In the genomic region with DNA sequence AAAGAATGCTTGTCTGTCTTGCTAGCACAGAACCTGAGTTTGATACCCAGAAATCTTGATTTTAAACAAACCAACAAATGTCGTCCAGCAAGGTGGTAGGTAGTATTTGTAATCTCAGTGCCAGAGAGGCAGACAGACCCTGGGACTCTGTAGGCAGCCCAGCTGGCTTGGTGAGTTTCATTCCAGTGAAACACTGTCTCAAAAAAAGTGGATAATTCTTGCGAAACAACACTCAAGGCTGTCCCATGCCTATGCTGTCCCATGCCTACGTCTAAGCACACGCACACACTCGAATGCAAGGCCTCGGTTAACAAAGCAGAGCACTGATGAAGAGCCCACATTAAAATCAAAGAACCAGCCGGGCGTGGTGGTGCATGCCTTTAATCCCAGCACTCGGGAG, we compare ENCODE assay signal across 25 mouse cellular contexts. TPM values are rescaled to one million over a fixed set of nuclear protein-coding genes. Genes with fewer than 3 reads are reported as not detected.
DNase-seq lines count a peak whose midpoint lies in the region; ATAC-seq and TF ChIP-seq lines count a peak whose summit lies in the region.
"Had no signal": no experiment of that assay in that cellular context is flagged by ENCODE, and none has a peak within 500 bp of the region (broad histone marks: within the 10 kb centered on the region; RNA-seq: fewer than 3 reads in every experiment).

No protein-coding gene starts in this region.

- H3K36me3 ChIP-seq in liver, adult 2 months (ENCODE audit: control insufficient read depth, insufficient read depth, low read length) = peaks cover 4% of the 10 kb centered on the region; the same call in 1 of the 2 replicates
- peaks cover 12% of the 10 kb centered on the region; the same call in 1 of the 2 replicates for H3K36me3 ChIP-seq in liver, postnatal 0 days (replicated peaks; ENCODE audit: insufficient read depth, low read length)

- TF ChIP-seq CTCF in liver, adult 2 months (IDR thresholded peaks at IDR 0.05; ENCODE audit: low read depth, low read length) = no peak
- TF ChIP-seq CTCF in liver, postnatal 0 days (IDR thresholded peaks at IDR 0.05; ENCODE audit: low read depth) = no peak

- TF ChIP-seq EP300 in liver, postnatal 0 days (IDR thresholded peaks at IDR 0.05; ENCODE audit: low read depth) = no peak

- no peaks in the 10 kb centered on the region for H3K9me3 ChIP-seq in liver, postnatal 0 days (ENCODE audit: low read length)
- H3K9me3 ChIP-seq: embryonic facial prominence, embryonic 10.5 days; embryonic facial prominence, embryonic 12.5 days; forebrain, embryonic 13.5 days; forebrain, embryonic 15.5 days; G1E had no signal

- no peak for TF ChIP-seq POLR2A in liver, adult 2 months (IDR thresholded peaks at IDR 0.05; ENCODE audit: extremely low read depth, insufficient read depth, low read length)

- ATAC-seq in liver, postnatal 0 days = no peak
- ATAC-seq: activated CD4-positive, CD25-positive, alpha-beta regulatory T cell, adult 4 months; CD4-positive, CD25-positive, alpha-beta regulatory T cell, adult 4 months; forebrain, embryonic 13.5 days; forebrain, embryonic 15.5 days; Patski had no signal

- H3K4me1 ChIP-seq in liver, adult 2 months (ENCODE audit: control insufficient read depth, insufficient read depth, low read length) = peaks cover 14% of the 10 kb centered on the region
- 0 out of 2 replicates have a peak, but pooled peaks cover 2% of the 10 kb centered on the region for H3K4me1 ChIP-seq in liver, postnatal 0 days (ENCODE audit: insufficient read depth)
- H3K4me1 ChIP-seq: embryonic facial prominence, embryonic 10.5 days; embryonic facial prominence, embryonic 12.5 days; forebrain, embryonic 13.5 days; forebrain, embryonic 15.5 days had no signal

- 64% methylated on average over 9 of the region's 9 CpGs for WGBS in liver, adult 2 months
- WGBS in liver, postnatal 0 days (ENCODE audit: insufficient replicate concordance) = 82% methylated on average over 9 of the region's 9 CpGs

- peaks cover 28% of the 10 kb centered on the region; the same call in 1 of the 2 replicates for H3K79me2 ChIP-seq in liver, adult 2 months (ENCODE audit: control insufficient read depth, insufficient read depth, low read length)

- H3K9ac ChIP-seq in liver, adult 2 months (ENCODE audit: low read depth, low read length) = no peak overlapping the region
- H3K9ac ChIP-seq in liver, postnatal 0 days (replicated peaks) = no peak overlapping the region
- H3K9ac ChIP-seq: embryonic facial prominence, embryonic 12.5 days; forebrain, embryonic 13.5 days; forebrain, embryonic 15.5 days had no signal

- no peak overlapping the region for H3K4me2 ChIP-seq in liver, postnatal 0 days (ENCODE audit: low read depth, low read length)
- H3K4me2 ChIP-seq: embryonic facial prominence, embryonic 12.5 days; forebrain, embryonic 13.5 days; forebrain, embryonic 15.5 days had no signal

- no peaks in the 10 kb centered on the region for H3K27me3 ChIP-seq in liver, adult 2 months (ENCODE audit: control insufficient read depth, insufficient read depth, low read length)
- no peaks in the 10 kb centered on the region for H3K27me3 ChIP-seq in liver, postnatal 0 days (ENCODE audit: insufficient read depth, low read length)
- H3K27me3 ChIP-seq: CH12.LX; embryonic facial prominence, embryonic 12.5 days; forebrain, embryonic 13.5 days; forebrain, embryonic 15.5 days; Patski had no signal

- H3K4me3 ChIP-seq in liver, adult 2 months (ENCODE audit: insufficient read depth, low read depth, low read length) = no peak overlapping the region
- no peak overlapping the region for H3K4me3 ChIP-seq in liver, postnatal 0 days (ENCODE audit: low read depth, low read length)
- H3K4me3 ChIP-seq: embryonic facial prominence, embryonic 10.5 days; embryonic facial prominence, embryonic 12.5 days; forebrain, embryonic 13.5 days; forebrain, embryonic 15.5 days had no signal

- no peak overlapping the region for H3K27ac ChIP-seq in liver, adult 2 months (replicated peaks; ENCODE audit: insufficient read depth, low read depth, low read length)
- no peak overlapping the region for H3K27ac ChIP-seq in liver, postnatal 0 days (ENCODE audit: low read depth)
- H3K27ac ChIP-seq: embryonic facial prominence, embryonic 10.5 days; embryonic facial prominence, embryonic 12.5 days; forebrain, embryonic 13.5 days; forebrain, embryonic 15.5 days had no signal

- DNase-seq in adrenal gland, adult 2 months = peak; percentile 26
- no peak for DNase-seq in adrenal gland, adult 18-20 months (ENCODE audit: low spot score in 2 of 2)
- peak; percentile 65 for DNase-seq in liver, adult 2 months (ENCODE audit: extremely low read depth, low read depth, low spot score)
- DNase-seq in liver, postnatal 0 days = no peak
- peak; percentile 0 for DNase-seq in lung, postnatal 25 days (ENCODE audit: low spot score)
- no peak for DNase-seq in lung, postnatal 4 days
- peak; percentile 17 for DNase-seq in gonadal fat pad, adult 2 months (ENCODE audit: low read depth)
- DNase-seq: adrenal gland, adult 8-10 months; adrenal gland, postnatal 14 days; adrenal gland, postnatal 36 days; B cell, adult 2 months; cerebellum, adult 11-12 months; cerebellum, adult 2 months; cerebellum, adult 9-10 months; cerebellum, postnatal 10 days; cerebellum, postnatal 25 days had no signal

RNA-seq across cellular contexts. Expression of gene Rad54l2, which starts 32.6 kb away (rescaled TPM):
- 10 to 100 TPM; 13.2 to 24.8 TPM for total RNA-seq in adrenal gland, adult 2 months (2021)
- polyA plus RNA-seq in adrenal gland, adult 2 months (2012; rRNA removed) = 44.6 and 68.0 TPM in 2 replicates
- 10 to 100 TPM; 15.1 to 24.2 TPM for total RNA-seq in adrenal gland, adult 18-20 months (2021)
- 8.1 and 8.9 TPM in 2 replicates for total RNA-seq in liver, adult 2 months (2014; rRNA removed)
- 16.4 and 21.5 TPM in 2 replicates for polyA plus RNA-seq in liver, adult 2 months (2012; rRNA removed)
- 1.2 and 1.7 TPM in 2 replicates for polyA plus RNA-seq in liver, postnatal 0 days (2015; fragmentation: Nextera tagmentation; extraction: Ambion mirVana)
- 23.7 and 24.8 TPM in 2 replicates for polyA plus RNA-seq in gonadal fat pad, adult 2 months (2012; rRNA removed)

Comparison
In these comparisons a context has a peak if more than half of its experiments do, and no peak if none do; other contexts are left out.
1. DNase-seq: peak in adrenal gland, adult 2 months (single experiment), liver, adult 2 months (single experiment), lung, postnatal 25 days (single experiment) and gonadal fat pad, adult 2 months (single experiment); none in adrenal gland, adult 18-20 months (0 of 2), liver, postnatal 0 days (single experiment) and lung, postnatal 4 days (0 of 2).